ENCODE assay signal across 18 mouse cellular contexts in genomic region chrX:51443366-51443765, GRCm38 (mm10).
"Had no signal": no experiment of that assay in that cellular context is flagged by ENCODE, and none has a peak within 500 bp of the region (broad histone marks: within the 10 kb centered on the region; RNA-seq: fewer than 3 reads in every experiment).

No protein-coding gene starts in this region.

- H3K36me3 ChIP-seq: midbrain, embryonic 10.5 days; midbrain, embryonic 12.5 days; neural tube, embryonic 13.5 days; neural tube, embryonic 15.5 days had no signal

- ATAC-seq: midbrain, embryonic 16.5 days had no signal

- H3K9me3 ChIP-seq: midbrain, embryonic 10.5 days; midbrain, embryonic 12.5 days; neural tube, embryonic 13.5 days; neural tube, embryonic 15.5 days had no signal

- DNase-seq: lung, adult 18-20 months; lung, embryonic 14.5 days; lung, postnatal 10 days; lung, postnatal 4 days; midbrain, embryonic 14.5 days; right cerebral cortex, adult 18-20 months; right cerebral cortex, postnatal 25 days; right cerebral cortex, postnatal 4 days; spleen, adult 18-20 months; thymus, adult 18-20 months; thymus, postnatal 14 days; thymus, postnatal 36 days had no signal

- H3K27ac ChIP-seq: midbrain, embryonic 10.5 days; midbrain, embryonic 12.5 days; neural tube, embryonic 13.5 days; neural tube, embryonic 15.5 days had no signal

- H3K4me3 ChIP-seq: midbrain, embryonic 10.5 days; midbrain, embryonic 12.5 days; myocyte; neural tube, embryonic 13.5 days; neural tube, embryonic 15.5 days had no signal

- H3K4me2 ChIP-seq: lung, embryonic 14.5 days; midbrain, embryonic 12.5 days; neural tube, embryonic 13.5 days; neural tube, embryonic 15.5 days had no signal

- H3K4me1 ChIP-seq: midbrain, embryonic 10.5 days; midbrain, embryonic 12.5 days; neural tube, embryonic 13.5 days; neural tube, embryonic 15.5 days had no signal

- H3K27me3 ChIP-seq: midbrain, embryonic 12.5 days; neural tube, embryonic 13.5 days; neural tube, embryonic 15.5 days had no signal

- H3K9ac ChIP-seq: lung, embryonic 14.5 days; midbrain, embryonic 12.5 days; neural tube, embryonic 13.5 days; neural tube, embryonic 15.5 days had no signal
